Mouse (Mus musculus) heart, postnatal 10 days (tissue): ENCODE data around the gene Rnf166. TPM values are rescaled to one million over a fixed set of nuclear protein-coding genes. Genes with fewer than 3 reads are reported as not detected.
A peak's percentile ranks its signal among the peaks of the same experiment; 100 is the strongest.

Source experiments
- DNase-seq, 2 experiments: peaks; one replicate each; pipeline ENCODE4 v3.0.0; 2021
- intact Hi-C: fragments of 180-260 bp; cut with DNase I; formaldehyde crosslinking; loops from one replicate; pipeline ENCODE4 v1.15.1; 2025
- total RNA-seq, 2 experiments: library from RNA; stranded (reverse); gene quantifications; 2 replicates each; pipeline ENCODE4 v1.2.3; 2021

Gene Rnf166
- total RNA-seq = 10 to 100 TPM; 28.2 to 32.0 TPM

GRCm38 (mm10) chr8:122475580-122476320 is at the start of gene Rnf166, which contains the start of gene Ctu2:
Rnf166 (minus strand) TSS chr8:122476064.
Ctu2 (plus strand) TSS chr8:122476143.
- intact Hi-C loops = loop anchor here (2.0 to 10.0 kb wide), 3 partner anchors 31 to 739 kb away; partner anchors contain the start of genes Chmp1a, Spata33 and Zc3h18
- peak; percentile 95 for DNase-seq

DNA sequence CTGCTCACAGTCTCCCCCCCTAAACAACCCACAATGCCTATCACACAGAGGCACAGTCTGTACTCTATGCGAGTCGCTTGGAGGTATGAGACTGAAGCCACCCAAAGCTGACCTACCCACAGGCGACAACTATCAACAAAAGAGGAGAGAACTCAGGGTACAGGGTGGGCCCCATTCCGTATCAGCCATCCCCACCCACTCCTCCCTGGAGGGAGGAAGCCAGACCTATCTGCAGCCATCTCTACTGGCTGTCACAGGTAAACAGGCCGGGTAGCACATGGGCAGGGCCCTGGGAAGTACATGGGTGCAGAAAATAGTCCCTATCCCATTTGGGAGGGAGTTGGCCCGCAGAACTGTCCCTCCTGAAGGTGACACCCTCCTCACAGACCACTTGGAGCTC is 49.1 kb upstream of the Rnf166 start:
- intact Hi-C loops = no loop called here
- no peak for DNase-seq

DNA sequence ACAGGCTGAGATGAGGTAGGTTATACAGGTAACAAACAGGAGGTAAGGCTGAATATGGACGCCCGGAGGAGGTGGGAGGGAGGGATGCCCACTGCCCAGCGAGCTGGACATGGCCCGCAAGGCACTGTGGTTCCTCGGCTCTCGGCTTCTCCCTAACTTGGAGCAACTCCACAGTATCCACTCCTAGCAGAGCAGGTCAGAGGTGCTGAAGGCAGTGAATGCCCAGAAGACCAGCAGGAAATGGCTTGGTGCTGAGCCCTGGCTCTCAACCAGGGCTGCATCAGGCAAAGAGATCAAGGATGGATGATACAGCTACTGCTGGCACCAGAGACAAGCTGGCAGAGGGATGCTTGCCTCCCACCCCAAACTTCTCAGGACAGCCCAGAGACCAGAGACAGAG is 48.6 kb upstream of the Rnf166 start:
- intact Hi-C loops = no loop called here
- DNase-seq = peak in 1 of 2 experiments; percentile 41

- intact Hi-C loops = no loop called here
- peak; percentile 47 to 50 for DNase-seq
Measured at GRCm38 (mm10) chr8:122523652-122524360, 47.9 kb upstream of the Rnf166 start.

DNA sequence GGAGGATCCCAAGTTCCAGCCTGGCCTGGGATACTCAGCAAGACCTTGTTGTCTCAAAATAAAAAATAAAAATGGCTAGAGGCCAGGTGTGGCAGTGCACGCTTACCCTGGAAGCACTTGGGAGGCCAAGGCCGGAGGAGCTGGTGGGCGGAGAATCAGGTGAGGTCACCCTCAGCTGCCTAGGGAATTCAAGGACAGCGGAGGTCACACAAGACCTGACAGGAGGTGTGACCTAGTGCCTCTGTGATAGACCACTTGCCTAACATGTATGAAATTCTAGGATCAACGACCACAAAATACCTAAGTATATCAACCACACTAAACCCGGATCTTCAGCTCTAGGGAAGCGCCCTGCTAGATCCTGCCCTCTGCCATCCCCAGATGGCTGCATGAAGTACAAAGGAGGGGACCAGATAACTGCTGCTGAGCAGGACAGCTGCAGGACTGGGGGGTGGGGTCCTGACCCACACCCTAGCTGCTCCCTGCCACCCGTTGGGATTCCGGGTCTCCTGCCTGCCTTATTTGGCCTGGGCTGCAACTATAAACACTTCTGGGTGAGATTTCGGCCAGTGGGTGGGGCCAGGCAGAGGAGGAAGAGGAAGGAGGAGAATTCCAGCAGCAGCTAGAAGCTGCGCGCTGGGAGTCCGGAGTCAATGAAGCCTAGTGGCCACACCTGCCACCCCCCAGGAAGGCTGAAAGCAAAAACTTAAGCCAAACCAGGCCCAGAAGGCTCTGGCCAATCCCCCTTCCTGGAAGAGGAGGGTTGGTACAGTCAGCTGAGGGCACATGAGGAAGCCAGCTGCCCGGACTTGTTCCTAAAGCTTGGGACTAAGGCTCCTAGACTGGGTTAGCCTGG is 47.2 kb upstream of the Rnf166 start:
- intact Hi-C loops = no loop called here

GRCm38 (mm10) chr8:122520611-122521010 is 44.7 kb upstream of the Rnf166 start:
- intact Hi-C loops = no loop called here
- DNase-seq = peak; percentile 29 to 36

More for the DNA sequence above, 47.2 kb upstream of the Rnf166 start:
- peak; percentile 71 to 72 for DNase-seq

DNA sequence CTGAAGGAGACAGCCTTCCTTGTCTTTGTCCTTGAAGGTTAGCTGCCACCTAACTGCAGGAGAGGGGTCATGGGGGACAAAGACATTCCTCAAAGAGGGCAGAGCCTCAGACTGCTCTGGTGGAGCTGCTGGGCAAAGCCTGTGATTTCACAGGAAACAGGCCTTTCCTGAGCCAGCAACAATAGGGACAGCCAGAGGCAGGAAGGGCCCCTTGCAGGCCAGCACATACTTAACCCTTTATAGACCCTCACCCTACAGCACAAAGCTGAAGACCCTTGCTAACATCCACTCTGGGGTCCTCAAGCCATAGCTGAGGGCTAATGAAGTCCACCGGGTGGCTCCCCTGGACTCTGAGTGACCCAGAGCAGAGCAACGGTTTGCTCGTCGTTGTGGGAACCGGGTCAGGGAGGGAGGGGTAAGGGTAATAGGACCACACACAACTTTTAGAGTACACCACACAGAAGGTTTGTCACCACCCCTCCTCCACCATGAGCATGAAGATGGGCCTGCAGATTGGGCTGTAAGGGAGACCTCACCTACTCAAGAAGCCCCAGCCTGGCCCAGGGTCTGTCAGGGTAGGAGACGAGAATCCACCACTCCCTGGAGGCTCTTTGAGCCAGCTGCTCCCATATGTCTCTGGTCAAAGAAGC is 41.8 kb upstream of the Rnf166 start:
- intact Hi-C loops = no loop called here

DNA sequence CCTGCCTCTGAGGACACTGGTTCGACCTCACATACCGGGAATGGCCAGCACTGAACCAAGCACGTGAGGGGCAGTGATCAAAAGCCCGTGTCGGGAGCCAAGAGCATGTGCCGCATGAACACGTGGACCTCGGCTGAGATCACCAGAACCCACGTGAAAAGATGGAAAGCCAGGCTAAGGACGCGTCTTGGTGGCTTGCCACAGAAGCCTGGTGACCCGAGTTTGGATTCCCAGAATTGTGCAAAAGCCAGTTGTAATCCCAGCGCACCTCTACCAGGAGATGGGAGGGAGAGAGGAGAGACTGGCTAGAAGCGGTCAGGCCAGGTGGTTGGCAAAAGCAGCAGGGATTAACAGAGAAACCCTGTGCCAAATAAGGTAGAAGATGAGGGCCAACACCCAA is 39.8 kb upstream of the Rnf166 start:
- DNase-seq = no peak
- intact Hi-C loops = no loop called here

More for the DNA sequence above, 41.8 kb upstream of the Rnf166 start:
- DNase-seq = peak; percentile 70 to 72

GRCm38 (mm10) chr8:122512392-122512791 is 36.5 kb upstream of the Rnf166 start:
- intact Hi-C loops = no loop called here
- DNase-seq = peak in 1 of 2 experiments; percentile 30

DNA sequence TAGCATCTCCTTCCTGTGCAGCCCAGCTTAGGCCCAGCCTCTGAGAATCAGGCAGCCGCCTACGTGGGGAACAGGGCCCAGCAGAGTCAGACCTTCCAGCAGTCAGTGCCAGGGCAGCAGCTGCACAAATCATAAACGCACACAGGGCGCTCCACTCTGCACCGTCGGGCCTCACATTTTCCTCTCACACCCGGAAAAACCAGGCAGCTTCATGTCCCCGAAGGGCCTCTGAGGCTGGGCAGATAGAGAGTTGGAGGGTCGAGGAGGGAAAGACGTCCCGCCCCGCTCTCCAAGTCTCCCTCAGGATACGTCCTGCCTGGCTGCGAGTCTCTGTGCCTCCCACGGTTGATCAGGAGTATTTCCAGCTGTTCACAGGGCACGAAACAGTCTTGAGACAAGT is 35.7 kb upstream of the Rnf166 start:
- DNase-seq = peak; percentile 78
- intact Hi-C loops = no loop called here

- DNase-seq = peak; percentile 84 to 89
- intact Hi-C loops = loop anchor here (1.0 to 5.0 kb wide), 3 partner anchors 50 to 330 kb away; partner anchors contain the start of genes Galns, Piezo1 and Trappc2l
Measured at GRCm38 (mm10) chr8:122500856-122501255, 25.0 kb upstream of the Rnf166 start.

- intact Hi-C loops = no loop called here
- no peak for DNase-seq
Measured at GRCm38 (mm10) chr8:122497912-122498311, 22.0 kb upstream of the Rnf166 start.

DNA sequence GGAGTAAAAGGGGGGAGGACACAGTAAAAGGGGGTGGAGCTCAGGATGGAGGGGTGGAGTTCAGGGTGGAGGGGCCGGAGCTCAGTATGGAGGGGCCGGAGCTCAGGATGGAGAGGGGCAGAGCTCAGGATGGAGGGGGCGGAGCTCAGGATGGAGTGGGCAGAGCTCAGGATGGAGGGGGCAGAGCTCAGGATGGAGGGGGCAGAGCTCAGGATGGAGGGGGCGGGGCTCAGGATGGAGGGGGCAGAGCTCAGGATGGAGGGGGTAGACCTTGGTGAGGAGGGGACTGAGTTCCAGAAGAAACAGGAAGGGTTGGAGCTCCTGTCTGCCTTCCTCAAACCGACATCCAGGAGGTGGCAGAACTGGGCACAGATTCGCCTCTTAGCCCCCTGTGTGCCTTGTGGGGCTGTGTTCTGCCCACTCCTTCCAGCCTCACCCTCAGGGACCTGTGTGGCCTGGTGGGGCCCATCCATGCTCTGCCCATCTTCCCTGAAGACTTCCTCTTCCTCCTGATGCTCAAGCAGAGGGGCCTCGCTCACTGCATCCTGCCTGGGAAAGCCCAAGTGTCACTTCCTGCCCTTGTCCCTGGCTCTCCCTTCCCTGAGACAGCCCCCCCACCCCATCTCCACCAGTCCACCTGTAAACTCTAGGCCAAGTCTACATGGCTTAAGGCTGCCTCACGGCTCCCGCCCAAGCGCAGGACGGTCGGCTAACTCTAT is 21.3 kb upstream of the Rnf166 start:
- DNase-seq = no peak
- intact Hi-C loops = no loop called here

DNA sequence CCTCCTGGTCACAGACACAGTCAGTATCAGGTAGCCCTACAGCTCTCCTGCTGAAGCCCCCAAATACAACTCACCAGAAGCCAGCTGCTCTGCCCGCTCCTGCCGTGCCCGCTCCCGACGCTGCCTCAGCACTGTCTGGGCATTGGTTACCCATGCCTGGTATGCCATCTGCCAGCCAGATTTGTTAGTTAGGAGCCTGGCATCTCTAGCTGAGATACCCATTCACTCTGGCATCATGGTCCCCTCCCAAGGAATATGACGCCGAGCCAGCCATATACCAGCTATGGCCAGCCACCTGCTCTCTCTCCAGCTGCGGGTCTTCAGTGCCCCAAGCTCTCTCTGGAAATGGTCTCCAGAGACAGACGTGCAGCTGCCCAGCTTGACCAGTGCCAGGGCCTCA is 12.5 kb upstream of the Rnf166 start:
- no peak for DNase-seq
- intact Hi-C loops = no loop called here

DNA sequence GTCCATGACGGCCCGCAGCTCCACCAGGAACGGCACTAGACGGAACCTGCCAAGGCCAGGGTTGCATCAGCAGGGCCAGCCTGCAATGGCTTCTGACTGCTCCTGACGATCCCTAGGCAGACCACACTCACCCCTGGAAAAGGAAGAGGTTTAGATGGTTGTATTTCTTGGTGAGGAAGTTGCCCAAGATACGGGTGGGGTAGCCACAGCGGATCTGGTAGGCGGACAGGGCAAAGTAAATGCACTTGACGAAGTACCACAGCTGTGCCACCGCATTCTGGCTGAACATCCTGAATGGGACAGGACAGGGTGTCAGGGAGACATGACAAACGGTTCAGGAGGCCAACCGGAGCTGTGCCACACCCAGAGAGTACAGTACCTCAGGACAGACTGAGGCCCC is 9.0 kb upstream of the Rnf166 start:
- intact Hi-C loops = no loop called here
- DNase-seq = no peak

DNA sequence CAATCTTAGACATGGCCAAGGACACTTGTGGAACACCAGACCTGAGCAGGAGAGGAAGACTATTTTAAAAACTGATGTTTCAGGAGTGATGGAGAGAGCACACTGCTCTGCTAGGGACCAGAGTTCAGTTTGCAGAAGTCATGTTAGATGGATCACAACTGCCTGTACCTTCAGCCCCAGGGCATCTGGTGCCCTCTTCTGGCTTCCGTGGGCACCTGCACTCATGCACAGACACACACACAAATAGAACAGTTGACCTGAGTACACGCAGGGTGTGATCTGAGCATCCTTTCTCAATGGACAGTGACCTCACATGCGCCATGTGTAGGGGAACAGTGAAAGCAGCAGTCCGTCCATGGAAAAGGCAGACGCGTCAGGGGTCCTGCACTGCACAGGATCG is 8.0 kb upstream of the Rnf166 start:
- no peak for DNase-seq
- intact Hi-C loops = no loop called here

- DNase-seq = no peak
- intact Hi-C loops = no loop called here
Measured at GRCm38 (mm10) chr8:122482448-122482847, 6.6 kb upstream of the Rnf166 start.

- peak; percentile 60 to 66 for DNase-seq
- intact Hi-C loops = loop anchor here (5.0 to 10.0 kb wide), 2 partner anchors 98 to 740 kb away; partner anchors contain the start of genes Chmp1a, Spata33 and Zc3h18
Measured at GRCm38 (mm10) chr8:122474951-122475560, 808 bp downstream of the Rnf166 start.

DNA sequence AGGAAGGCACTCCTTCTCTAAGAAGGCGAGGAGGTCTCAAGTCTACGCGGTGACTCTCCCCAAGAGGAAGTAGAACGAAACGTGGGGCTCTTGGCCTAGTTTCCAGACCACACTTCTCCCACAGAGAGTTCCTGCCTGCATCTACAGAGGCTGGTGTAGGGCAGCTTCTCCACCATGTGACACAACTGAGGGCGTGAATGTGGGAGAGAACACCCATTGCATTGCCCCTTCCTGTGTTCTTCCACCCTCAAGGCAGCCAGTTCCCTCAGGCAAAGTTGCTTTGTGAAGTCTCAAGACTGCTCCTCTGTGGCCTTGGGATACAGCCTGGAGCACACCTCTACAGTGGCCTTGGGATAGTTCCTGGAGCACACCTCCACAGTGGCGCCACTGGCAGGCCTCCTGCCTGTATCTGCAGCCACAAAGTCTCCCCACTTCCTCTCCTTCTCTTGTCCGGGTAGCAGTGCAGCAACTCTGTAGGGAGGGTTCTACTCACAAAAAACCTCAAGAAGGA is 1.9 kb downstream of the Rnf166 start:
- peak in 1 of 2 experiments; percentile 24 for DNase-seq
- intact Hi-C loops = loop anchor here (10.0 kb wide), 1 partner anchor 741 kb away; the partner anchor contains the start of genes Chmp1a and Spata33
